Mouse (Mus musculus): Measurements from ENCODE around the gene Asrgl1. TPM values are rescaled to one million over a fixed set of nuclear protein-coding genes. Genes with fewer than 3 reads are reported as not detected.
"Not testable (repeated sequence)": the region's sequence is repeated elsewhere in the genome, so short reads cannot be mapped to it uniquely, and the experiment has no call there.

Asrgl1 gene
- 10 to 100 TPM; 30.5 to 37.9 (median 36.3) TPM for polyA plus RNA-seq (2017; shearing (Covaris generic))

- peak; percentile 94 for ATAC-seq
Observed at GRCm38 (mm10) chr19:9135512-9136331, at the start of gene Asrgl1. Asrgl1 (minus strand) TSS chr19:9135636.

GRCm38 (mm10) chr19:9146214-9146613 lies 10.8 kb upstream of the Asrgl1 start:
- ATAC-seq, result no peak

GRCm38 (mm10) chr19:9143639-9144125 lies 8.2 kb upstream of the Asrgl1 start:
- ATAC-seq, result no peak

- no peak for ATAC-seq
Observed at GRCm38 (mm10) chr19:9143230-9143629, 7.8 kb upstream of the Asrgl1 start.

GRCm38 (mm10) chr19:9140361-9140760 lies 4.9 kb upstream of the Asrgl1 start:
- ATAC-seq, result not testable (repeated sequence)

GRCm38 (mm10) chr19:9137159-9137558 lies 1.7 kb upstream of the Asrgl1 start:
- no peak for ATAC-seq

- ATAC-seq, result peak; percentile 49
Observed at GRCm38 (mm10) chr19:9134746-9135511, 507 bp downstream of the Asrgl1 start.

GRCm38 (mm10) chr19:9129996-9130395 lies 5.4 kb downstream of the Asrgl1 start:
- ATAC-seq, result no peak

GRCm38 (mm10) chr19:9128499-9129194 lies 6.8 kb downstream of the Asrgl1 start:
- no peak for ATAC-seq

GRCm38 (mm10) chr19:9123986-9124385 lies 11.4 kb downstream of the Asrgl1 start:
- ATAC-seq, result not testable (repeated sequence)

- no peak for ATAC-seq
Observed at GRCm38 (mm10) chr19:9122390-9122789, 13.0 kb downstream of the Asrgl1 start.

GRCm38 (mm10) chr19:9119655-9120425 lies 15.6 kb downstream of the Asrgl1 start:
- no peak for ATAC-seq

- no peak for ATAC-seq
Observed at GRCm38 (mm10) chr19:9117275-9117674, 18.2 kb downstream of the Asrgl1 start.

- ATAC-seq, result no peak
Observed at GRCm38 (mm10) chr19:9116268-9116667, 19.2 kb downstream of the Asrgl1 start.

GRCm38 (mm10) chr19:9112043-9112442 lies 23.4 kb downstream of the Asrgl1 start:
- ATAC-seq, result no peak

- peak; percentile 74 for ATAC-seq
Observed at GRCm38 (mm10) chr19:9110182-9110869, 25.1 kb downstream of the Asrgl1 start.

GRCm38 (mm10) chr19:9108536-9108935 lies 26.9 kb downstream of the Asrgl1 start:
- ATAC-seq, result no peak

GRCm38 (mm10) chr19:9107379-9107755 lies 28.1 kb downstream of the Asrgl1 start:
- no peak for ATAC-seq

- ATAC-seq, result no peak
Observed at GRCm38 (mm10) chr19:9106751-9107378, 28.6 kb downstream of the Asrgl1 start.

GRCm38 (mm10) chr19:9106096-9106495 lies 29.3 kb downstream of the Asrgl1 start:
- ATAC-seq, result no peak

GRCm38 (mm10) chr19:9105101-9105685 lies 30.2 kb downstream of the Asrgl1 start:
- ATAC-seq, result no peak
